Mouse (Mus musculus) bone marrow macrophage, adult 2 months (primary cell): ENCODE data around the gene Pkp1. TPM values are rescaled to one million over a fixed set of nuclear protein-coding genes. Genes with fewer than 3 reads are reported as not detected.

Experiments used
- H3K27ac ChIP-seq: 2 replicates; pipeline ENCODE4 v1.5.1; 2012; ENCODE audit warnings: low read depth, low read length; ENCODE audit not compliant: insufficient read depth
- H3K4me1 ChIP-seq: 2 replicates; pipeline ENCODE4 v1.6.1; 2012; ENCODE audit warnings: low read length; ENCODE audit not compliant: control insufficient read depth, insufficient read depth
- H3K4me3 ChIP-seq: 2 replicates; pipeline ENCODE4 v1.5.1; 2012; ENCODE audit warnings: mild to moderate bottlenecking, low read length, moderate library complexity; ENCODE audit not compliant: insufficient read depth
- CTCF ChIP-seq: IDR thresholded peaks from 2 replicates; pipeline ENCODE4 v1.5.1; 2012; ENCODE audit warnings: low read depth, mild to moderate bottlenecking, low read length, moderate library complexity
- POLR2A ChIP-seq: IDR thresholded peaks from 2 replicates; pipeline ENCODE4 v1.6.1; 2012; ENCODE audit warnings: mild to moderate bottlenecking, low read depth, low read length, borderline replicate concordance
- polyA plus RNA-seq: library from polyadenylated mRNA; stranded (reverse); fragments of >200 nt; gene quantifications from 2 replicates; pipeline ENCODE4 v1.2.4, GENCODE M21; 2012; ENCODE audit not compliant: missing spikeins, insufficient read depth, insufficient read length

The Pkp1 gene
- polyA plus RNA-seq, 1 experiment = not detected

GRCm38 (mm10) chr1:135913657-135914056 lies 5.3 kb downstream of the Pkp1 start:
- no peak overlapping the region for H3K4me3 ChIP-seq
- no peak for TF ChIP-seq POLR2A
- no peak for TF ChIP-seq CTCF
- H3K4me1 ChIP-seq = no peaks in the 10 kb centered on the region
- no peak overlapping the region for H3K27ac ChIP-seq

GRCm38 (mm10) chr1:135909381-135909780 lies 9.6 kb downstream of the Pkp1 start:
- no peak overlapping the region for H3K4me3 ChIP-seq
- no peak for TF ChIP-seq POLR2A
- no peak for TF ChIP-seq CTCF
- no peak overlapping the region for H3K27ac ChIP-seq
- H3K4me1 ChIP-seq = no peaks in the 10 kb centered on the region

- Histone ChIP-seq H3K4me3 (no peak overlapping the region), H3K4me1 (no peaks in the 10 kb centered on the region), H3K27ac (no peak overlapping the region)
- TF ChIP-seq CTCF = no peak
- TF ChIP-seq POLR2A = no peak
Observed at GRCm38 (mm10) chr1:135906736-135907135, 12.3 kb downstream of the Pkp1 start.

GRCm38 (mm10) chr1:135899991-135900515 lies 19.0 kb downstream of the Pkp1 start:
- no peak overlapping the region for H3K27ac ChIP-seq
- TF ChIP-seq POLR2A (no peak), CTCF (no peak)

GRCm38 (mm10) chr1:135899295-135899694 lies 19.7 kb downstream of the Pkp1 start:
- TF ChIP-seq POLR2A (no peak), CTCF (no peak)
- H3K4me1 ChIP-seq = no peaks in the 10 kb centered on the region
- H3K4me3 ChIP-seq = no peak overlapping the region
- no peak overlapping the region for H3K27ac ChIP-seq

More at GRCm38 (mm10) chr1:135899991-135900515, 19.0 kb downstream of the Pkp1 start:
- H3K4me3 ChIP-seq = no peak overlapping the region
- no peaks in the 10 kb centered on the region for H3K4me1 ChIP-seq

GRCm38 (mm10) chr1:135895367-135895766 lies 23.6 kb downstream of the Pkp1 start:
- no peak for TF ChIP-seq POLR2A
- TF ChIP-seq CTCF = no peak
- Histone ChIP-seq H3K4me1 (no peaks in the 10 kb centered on the region), H3K4me3 (no peak overlapping the region), H3K27ac (no peak overlapping the region)

GRCm38 (mm10) chr1:135893377-135893776 lies 25.6 kb downstream of the Pkp1 start:
- Histone ChIP-seq H3K4me3 (no peak overlapping the region), H3K4me1 (no peaks in the 10 kb centered on the region), H3K27ac (no peak overlapping the region)
- no peak for TF ChIP-seq POLR2A
- TF ChIP-seq CTCF = no peak

- TF ChIP-seq CTCF (no peak), POLR2A (no peak)
- no peak overlapping the region for H3K27ac ChIP-seq
- H3K4me3 ChIP-seq = no peak overlapping the region
- H3K4me1 ChIP-seq = no peaks in the 10 kb centered on the region
Observed at GRCm38 (mm10) chr1:135892764-135893163, 26.2 kb downstream of the Pkp1 start.

GRCm38 (mm10) chr1:135892233-135892632 lies 26.8 kb downstream of the Pkp1 start:
- no peak overlapping the region for H3K27ac ChIP-seq
- TF ChIP-seq POLR2A = no peak
- no peak for TF ChIP-seq CTCF
- no peaks in the 10 kb centered on the region for H3K4me1 ChIP-seq
- no peak overlapping the region for H3K4me3 ChIP-seq

- Histone ChIP-seq H3K4me3 (no peak overlapping the region), H3K27ac (no peak overlapping the region), H3K4me1 (no peaks in the 10 kb centered on the region)
- TF ChIP-seq CTCF (no peak), POLR2A (no peak)
Observed at GRCm38 (mm10) chr1:135891424-135892216, 27.4 kb downstream of the Pkp1 start.
